Mouse (Mus musculus): ENCODE results near the gene Mme.

Mme gene

DNA sequence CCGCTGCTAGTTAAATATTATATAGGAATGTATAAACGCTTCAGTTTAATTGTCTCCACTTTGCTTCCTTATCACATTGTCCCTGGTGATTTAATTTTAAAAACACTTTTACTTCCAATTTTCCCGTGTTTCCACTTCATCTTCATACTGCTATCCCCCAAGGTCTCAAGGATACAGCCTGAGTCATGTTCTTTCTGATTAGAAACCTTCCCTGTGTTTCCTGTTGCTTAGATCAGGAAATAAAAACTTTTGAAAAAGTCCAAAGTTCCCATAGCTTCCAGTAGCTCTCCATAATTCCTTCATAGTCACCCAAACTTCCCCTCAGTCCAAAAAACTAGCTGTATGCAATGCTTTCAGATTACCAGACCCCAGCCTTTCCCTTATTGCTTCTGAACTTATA lies 109.4 kb downstream of the Mme start:
- DNase-seq (ENCODE audit: inconsistent ontology term) = no peak

DNA sequence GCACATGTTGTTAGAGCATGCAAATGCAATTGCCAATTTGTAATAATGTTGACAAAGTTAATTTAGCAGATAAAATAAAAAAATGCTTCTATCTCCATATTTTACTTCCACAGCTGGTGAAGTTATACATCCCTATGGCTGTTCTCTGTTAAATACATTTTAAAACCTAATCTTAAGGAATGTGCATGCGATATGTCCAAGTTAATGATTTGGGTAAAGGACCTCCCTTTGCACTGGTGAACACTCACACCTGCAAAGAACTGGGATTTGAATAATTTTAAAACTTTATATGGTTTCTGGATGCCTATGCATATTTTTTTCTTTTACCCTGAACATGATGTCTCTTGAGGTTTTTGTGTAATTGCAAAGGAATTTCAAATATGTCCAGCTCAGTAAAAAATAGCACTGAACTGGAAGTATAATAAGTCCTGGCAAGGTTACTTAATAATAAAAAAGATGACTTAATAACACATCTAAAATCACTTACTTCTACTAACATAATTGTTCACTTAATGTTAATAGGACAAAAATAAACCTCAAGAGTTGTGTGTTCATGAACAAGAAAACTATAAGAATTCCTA lies 110.4 kb downstream of the Mme start:
- DNase-seq (ENCODE audit: inconsistent ontology term) = peak; percentile 73

GRCm38 (mm10) chr3:63359512-63359911 lies 118.2 kb downstream of the Mme start:
- no peak for DNase-seq (ENCODE audit: inconsistent ontology term)

GRCm38 (mm10) chr3:63384989-63385388 lies 143.7 kb downstream of the Mme start:
- DNase-seq (ENCODE audit: inconsistent ontology term) = no peak

- DNase-seq (ENCODE audit: inconsistent ontology term) = no peak
Measured at GRCm38 (mm10) chr3:63390774-63391173, 149.4 kb downstream of the Mme start.

DNA sequence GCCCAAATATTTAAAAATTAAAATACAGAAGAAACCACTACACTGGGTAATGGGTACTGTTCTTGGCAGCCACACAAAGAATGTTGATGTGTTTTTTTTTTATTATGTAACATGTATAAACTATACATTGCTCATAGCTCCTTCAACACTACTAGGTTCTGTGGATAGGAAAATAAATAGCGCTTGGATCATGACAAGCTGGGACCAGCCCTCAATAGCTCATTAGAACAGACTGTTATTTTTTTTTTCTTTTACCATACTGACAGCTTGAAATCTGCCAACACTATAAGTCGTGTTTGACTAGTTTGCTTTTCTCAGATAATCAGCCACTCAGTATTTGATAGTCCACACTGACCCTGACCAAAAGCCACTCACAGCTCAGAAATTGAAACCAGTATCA lies 150.0 kb downstream of the Mme start:
- no peak for DNase-seq (ENCODE audit: inconsistent ontology term)

DNA sequence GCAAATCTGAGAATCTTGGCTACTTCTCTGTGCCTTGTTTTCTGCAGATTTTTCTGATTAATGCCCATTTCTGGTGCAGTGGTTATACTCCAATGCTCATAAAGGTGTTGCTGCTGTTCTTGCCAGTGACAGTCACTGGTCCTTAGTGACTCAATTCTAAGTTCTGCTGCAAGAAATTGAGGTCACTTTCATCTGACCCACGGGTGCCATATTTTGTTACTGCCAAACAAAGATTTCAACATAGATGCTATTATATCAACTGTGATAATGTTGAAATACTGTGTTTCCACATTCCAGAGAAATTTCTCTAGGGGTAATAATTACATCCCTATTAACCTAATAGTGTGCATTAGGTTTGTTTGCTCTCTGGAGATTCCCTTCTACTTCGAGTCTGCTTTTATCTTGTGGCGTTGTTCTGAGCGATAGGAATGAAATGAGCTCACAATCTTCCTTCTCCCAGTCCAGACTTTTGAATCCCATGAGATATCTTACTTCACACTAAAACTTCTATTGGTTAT lies 153.1 kb downstream of the Mme start:
- DNase-seq (ENCODE audit: inconsistent ontology term) = no peak

DNA sequence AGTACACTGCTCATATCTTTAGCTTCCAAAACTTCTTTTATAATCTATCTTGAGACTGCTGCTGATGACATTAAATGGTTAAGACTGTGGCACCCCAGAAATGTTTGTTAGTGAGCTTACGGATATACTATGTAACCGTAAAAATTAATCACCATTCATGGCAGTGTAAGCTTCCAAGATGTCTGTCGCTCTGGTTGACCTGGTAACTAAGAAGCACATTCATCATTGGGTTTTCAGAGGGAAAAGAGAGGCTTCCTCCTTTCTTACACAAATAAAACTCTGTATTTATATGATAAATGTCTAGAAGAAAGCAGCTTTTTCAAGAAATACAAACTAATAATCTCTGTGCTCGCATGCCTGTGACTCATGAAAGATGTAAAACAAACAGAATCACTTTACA lies 156.8 kb downstream of the Mme start:
- DNase-seq (ENCODE audit: inconsistent ontology term) = no peak

DNA sequence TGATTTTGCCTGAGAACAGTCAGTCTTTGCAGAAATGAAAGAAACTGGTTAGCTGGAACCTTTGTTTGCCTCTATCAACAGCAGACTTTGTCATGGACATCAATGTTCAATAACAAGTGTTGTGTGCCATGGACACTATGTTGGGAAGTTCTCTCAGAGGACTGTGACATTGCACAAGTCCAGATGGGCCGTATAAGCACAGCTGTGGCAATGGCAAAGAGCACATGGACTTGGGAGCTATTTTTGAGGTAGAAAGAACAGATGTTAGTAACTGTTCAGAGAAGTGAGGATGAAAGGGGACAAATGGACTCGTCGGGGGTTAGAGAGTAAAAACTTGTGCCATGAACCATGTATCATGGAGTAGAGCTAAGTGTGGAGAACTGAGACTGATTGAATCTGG lies 165.1 kb downstream of the Mme start:
- DNase-seq (ENCODE audit: inconsistent ontology term) = no peak

GRCm38 (mm10) chr3:63411006-63411405 lies 169.7 kb downstream of the Mme start:
- no peak for DNase-seq (ENCODE audit: inconsistent ontology term)

DNA sequence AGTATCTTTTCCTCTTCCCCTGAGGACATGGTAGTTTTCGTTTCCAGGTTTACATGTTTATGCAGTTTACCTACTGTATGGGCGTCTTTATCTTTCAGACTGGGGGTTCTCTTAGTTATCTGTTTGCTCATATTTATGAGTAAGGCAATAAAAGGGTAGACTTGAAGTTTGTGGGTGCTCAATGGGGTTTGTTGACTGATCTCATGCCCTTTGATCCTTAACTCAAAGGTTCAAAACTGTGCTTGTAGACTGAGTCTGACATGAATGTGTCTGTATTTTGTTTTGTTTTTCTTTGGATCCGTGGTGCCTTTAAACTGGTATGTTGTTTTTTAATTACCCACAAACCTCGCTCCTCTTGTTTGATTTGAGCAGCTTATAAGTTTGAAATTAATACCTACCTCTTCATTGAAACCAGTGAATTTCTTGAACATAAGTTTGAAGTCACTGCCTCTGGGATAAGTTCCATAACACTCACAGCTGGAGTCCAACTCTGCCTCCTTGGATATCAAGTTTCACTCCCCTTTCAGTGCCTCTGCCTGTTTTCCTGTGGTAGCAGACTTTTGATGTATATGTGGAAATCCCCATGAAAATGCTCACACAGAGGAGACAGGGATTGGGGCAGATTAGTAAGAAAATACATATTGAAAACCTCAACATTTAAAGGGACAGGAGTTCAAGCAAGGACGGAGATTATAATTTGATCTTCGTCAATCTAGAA lies 171.0 kb downstream of the Mme start:
- DNase-seq (ENCODE audit: inconsistent ontology term) = no peak

- DNase-seq (ENCODE audit: inconsistent ontology term) = peak; percentile 92
Measured at GRCm38 (mm10) chr3:63413046-63413911, 171.9 kb downstream of the Mme start.

GRCm38 (mm10) chr3:63417284-63417683 lies 175.9 kb downstream of the Mme start:
- no peak for DNase-seq (ENCODE audit: inconsistent ontology term)

DNA sequence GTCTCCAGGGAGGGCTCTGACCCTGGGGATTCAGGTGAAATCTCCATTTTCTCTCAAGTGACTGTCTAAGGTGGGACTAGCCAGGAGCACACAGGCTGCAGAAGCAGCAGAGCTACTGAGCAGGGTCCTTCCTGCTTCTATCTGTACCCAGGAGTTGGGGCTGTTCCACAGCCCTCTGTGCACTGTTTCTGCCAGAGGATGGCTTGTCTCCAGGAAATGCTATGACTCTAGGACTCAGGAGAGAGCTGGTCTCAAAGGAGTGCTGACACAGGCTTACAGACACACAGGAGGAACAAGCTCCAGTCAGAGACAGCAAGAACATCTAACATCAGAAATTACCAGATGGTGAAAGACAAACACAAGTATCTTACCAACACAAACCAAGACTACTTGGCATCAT lies 176.4 kb downstream of the Mme start:
- no peak for DNase-seq (ENCODE audit: inconsistent ontology term)

- no peak for DNase-seq (ENCODE audit: inconsistent ontology term)
Measured at GRCm38 (mm10) chr3:63423552-63423951, 182.2 kb downstream of the Mme start.

All from Muller cell, postnatal 12 days (primary cell).